Mouse (Mus musculus): ENCODE measurements at regions not wholly inside any gene's neighbourhood (a gene's known extent, or its start where the extent isn't known, plus 50 kb on each side); places are given as distances from the start of the nearest gene placed in this dataset.

DNA sequence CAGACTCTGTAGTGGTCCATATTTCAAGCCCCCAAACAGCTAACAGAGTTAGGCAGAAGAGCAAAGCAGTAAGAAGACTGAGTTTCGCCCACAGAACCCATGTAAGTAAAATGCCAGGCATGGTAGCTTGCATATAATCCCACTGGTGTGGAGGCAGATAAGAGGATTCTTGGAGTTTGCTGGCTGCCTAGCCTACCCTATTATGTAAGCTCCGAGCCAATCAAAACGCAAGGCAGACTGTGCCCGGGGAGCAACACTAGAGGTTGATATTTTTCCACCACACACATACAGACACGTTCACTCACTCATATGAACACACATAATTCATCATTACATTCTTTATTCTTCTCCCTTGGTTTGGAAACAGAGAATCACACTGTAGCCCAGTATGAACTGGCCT, 280.0 kb upstream of the Arglu1 start:
- no peak overlapping the region for H3K4me3 ChIP-seq (replicated peaks in 1 of 3; ENCODE audit: low read depth in 2 of 3, low read length in 2 of 3, poor library complexity in 1 of 3)
- H3K79me2 ChIP-seq (replicated peaks; ENCODE audit: control insufficient read depth, extremely low read depth, insufficient read depth, poor library complexity, severe bottlenecking) = no peaks in the 10 kb centered on the region
- in situ Hi-C loops (cut with MboI; ENCODE audit: low pct_ligation_motif_present, low pct_unique_long_range_greater_than_20kb, low sequenced_read_pairs) = no loop called here
- no peaks in the 10 kb centered on the region for H3K36me3 ChIP-seq (replicated peaks in 1 of 2; ENCODE audit: control insufficient read depth in 1 of 2, insufficient read depth in 1 of 2, low read length in 1 of 2)
- TF ChIP-seq KAT2A (IDR thresholded peaks at IDR 0.05; ENCODE audit: insufficient replicate concordance, low read length) (no peak), MXI1 (IDR thresholded peaks at IDR 0.05; ENCODE audit: low read depth, low read length) (no peak), JUND (conservative IDR thresholded peaks at IDR 0.05; ENCODE audit: low read depth, low read length) (no peak), MAFK (IDR thresholded peaks at IDR 0.05; ENCODE audit: insufficient replicate concordance, low read length) (no peak), SMC3 (IDR thresholded peaks at IDR 0.05; ENCODE audit: low read depth, low read length) (no peak), IRF4 (IDR thresholded peaks at IDR 0.05; ENCODE audit: low read depth, low read length) (no peak), MAZ (IDR thresholded peaks at IDR 0.05; ENCODE audit: low read depth, low read length) (no peak)
- no peak overlapping the region for H3K27ac ChIP-seq (ENCODE audit: insufficient read depth, low read depth)
- no peak overlapping the region for H3K9ac ChIP-seq (ENCODE audit: insufficient read depth, low read depth)
- dilution Hi-C loops (cut with MboI; ENCODE audit: extremely low pct_ligation_motif_present, extremely low pct_unique_long_range_greater_than_20kb, low sequenced_read_pairs) = no loop called here
- no peaks in the 10 kb centered on the region for H3K27me3 ChIP-seq (replicated peaks)
- no peaks in the 10 kb centered on the region for H3K4me1 ChIP-seq (ENCODE audit: control insufficient read depth in 1 of 2, insufficient read depth in 2 of 2)
- H3K9me3 ChIP-seq (replicated peaks; ENCODE audit: low read length) = peaks cover 69% of the 10 kb centered on the region
- no peak overlapping the region for H3K4me2 ChIP-seq (ENCODE audit: insufficient read depth, low read depth, poor library complexity, severe bottlenecking)
- no peak for DNase-seq (ENCODE audit: extremely low read depth)

- H3K27me3 ChIP-seq (replicated peaks) = no peaks in the 10 kb centered on the region
- no peaks in the 10 kb centered on the region for H3K36me3 ChIP-seq (replicated peaks in 1 of 2; ENCODE audit: control insufficient read depth in 1 of 2, insufficient read depth in 1 of 2, low read length in 1 of 2)
- TF ChIP-seq BHLHE40 (IDR thresholded peaks at IDR 0.05; ENCODE audit: low read depth, low read length) = no peak
- no peak for TF ChIP-seq MEF2A (IDR thresholded peaks at IDR 0.05; ENCODE audit: borderline replicate concordance, low read depth, low read length)
- TF ChIP-seq ETS1 (conservative IDR thresholded peaks at IDR 0.05; ENCODE audit: low read depth, low read length) = no peak
- TF ChIP-seq RAD21 (IDR thresholded peaks at IDR 0.05; ENCODE audit: low read depth, low read length) = no peak
- no peak for TF ChIP-seq TBP (conservative IDR thresholded peaks at IDR 0.05; ENCODE audit: low read depth, low read length)
- no peak for TF ChIP-seq RCOR1 (conservative IDR thresholded peaks at IDR 0.05; ENCODE audit: low read depth, low read length)
- no peak for TF ChIP-seq ZNF384 (IDR thresholded peaks at IDR 0.05; ENCODE audit: low read depth, low read length)
- TF ChIP-seq NRF1 (IDR thresholded peaks at IDR 0.05; ENCODE audit: low read depth, low read length) = no peak
- no peak for TF ChIP-seq SIN3A (IDR thresholded peaks at IDR 0.05; ENCODE audit: low read length)
- TF ChIP-seq TCF12 (IDR thresholded peaks at IDR 0.05; ENCODE audit: low read depth, low read length) = no peak
- TF ChIP-seq MYC (IDR thresholded peaks at IDR 0.05; ENCODE audit: low read depth, low read length) = no peak
- no peak for TF ChIP-seq ZMIZ1 (IDR thresholded peaks at IDR 0.05; ENCODE audit: low read depth, low read length)
- TF ChIP-seq SMC3 (IDR thresholded peaks at IDR 0.05; ENCODE audit: low read depth, low read length) = no peak
- no peak for TF ChIP-seq HCFC1 (IDR thresholded peaks at IDR 0.05; ENCODE audit: low read depth, low read length)
- no peak for TF ChIP-seq MXI1 (IDR thresholded peaks at IDR 0.05; ENCODE audit: low read depth, low read length)
- TF ChIP-seq MAX (IDR thresholded peaks at IDR 0.05; ENCODE audit: low read length) = no peak
- no peak for TF ChIP-seq CHD2 (IDR thresholded peaks at IDR 0.05; ENCODE audit: low read length)
- no peak for TF ChIP-seq KAT2A (IDR thresholded peaks at IDR 0.05; ENCODE audit: insufficient replicate concordance, low read length)
- DNase-seq (ENCODE audit: extremely low read depth) = no peak
- no peak overlapping the region for H3K27ac ChIP-seq (ENCODE audit: insufficient read depth, low read depth)
- in situ Hi-C loops (cut with MboI; ENCODE audit: low pct_ligation_motif_present, low pct_unique_long_range_greater_than_20kb, low sequenced_read_pairs) = no loop called here
- H3K79me2 ChIP-seq (replicated peaks; ENCODE audit: control insufficient read depth, extremely low read depth, insufficient read depth, poor library complexity, severe bottlenecking) = no peaks in the 10 kb centered on the region
- H3K4me1 ChIP-seq (ENCODE audit: control insufficient read depth in 1 of 2, insufficient read depth in 2 of 2) = no peaks in the 10 kb centered on the region
- H3K9ac ChIP-seq (ENCODE audit: insufficient read depth, low read depth) = no peak overlapping the region
- dilution Hi-C loops (cut with MboI; ENCODE audit: extremely low pct_ligation_motif_present, extremely low pct_unique_long_range_greater_than_20kb, low sequenced_read_pairs) = no loop called here
- H3K9me3 ChIP-seq (replicated peaks; ENCODE audit: low read length) = peaks cover 74% of the 10 kb centered on the region
- H3K4me2 ChIP-seq (ENCODE audit: insufficient read depth, low read depth, poor library complexity, severe bottlenecking) = no peak overlapping the region
- H3K4me3 ChIP-seq (replicated peaks in 1 of 3; ENCODE audit: low read depth in 2 of 3, low read length in 2 of 3, poor library complexity in 1 of 3) = no peak overlapping the region
Measured at GRCm38 (mm10) chr8:8969112-8969950, 279.0 kb upstream of the Arglu1 start.

Measured in CH12.LX (cell line).